12 mouse cellular contexts compared by ENCODE assay signal in the genomic region with DNA sequence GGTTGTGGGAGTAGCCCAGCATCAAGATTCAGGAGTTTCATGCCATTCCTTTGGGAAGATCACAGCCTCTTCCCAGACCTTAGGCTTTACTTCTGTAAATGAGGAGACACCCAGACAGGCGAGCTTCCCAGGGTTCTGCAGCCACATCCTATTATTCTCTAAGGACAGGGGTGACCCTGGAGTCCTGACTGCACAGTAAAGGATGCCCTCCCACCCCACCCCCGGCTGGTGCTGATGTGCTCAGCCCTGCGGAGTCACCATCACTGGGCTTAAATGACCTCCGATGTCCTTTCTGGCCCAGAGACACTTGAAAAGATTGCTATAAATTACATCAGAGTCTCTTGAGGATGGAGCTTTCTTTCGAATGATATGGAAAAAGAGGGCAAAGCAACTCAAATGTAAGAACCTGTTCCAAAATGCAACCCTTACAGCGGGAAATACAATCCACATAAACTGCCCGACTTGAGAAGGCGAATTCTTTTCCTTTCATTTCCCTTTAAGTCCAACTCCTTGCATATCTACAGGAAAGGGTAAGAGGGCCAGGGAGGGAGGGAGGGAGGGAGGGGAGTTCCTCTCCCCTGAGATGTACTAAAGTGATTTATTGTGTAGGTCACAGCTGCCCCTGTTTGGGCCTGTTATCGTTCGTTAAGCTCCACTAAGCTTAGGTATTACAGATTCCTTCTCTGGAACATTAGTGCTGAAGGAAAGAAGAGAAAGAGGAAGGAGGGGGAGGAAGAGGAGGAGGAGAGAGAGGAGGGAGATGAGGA. TPM values are rescaled to one million over a fixed set of nuclear protein-coding genes. Genes with fewer than 3 reads are reported as not detected.
DNase-seq lines count a peak whose midpoint lies in the region; ATAC-seq lines count a peak whose summit lies in the region.
"Had no signal": no experiment of that assay in that cellular context is flagged by ENCODE, and none has a peak within 500 bp of the region (broad histone marks: within the 10 kb centered on the region; RNA-seq: fewer than 3 reads in every experiment).

No protein-coding gene starts in this region.

- no peak overlapping the region for H3K9ac ChIP-seq in kidney, embryonic 14.5 days (ENCODE audit: low read depth, low read length)
- no peak overlapping the region for H3K9ac ChIP-seq in limb, embryonic 11.5 days (ENCODE audit: low read length)
- H3K9ac ChIP-seq: hindbrain, embryonic 15.5 days had no signal

- DNase-seq in kidney, postnatal 36 days = no peak
- peak; percentile 49 for DNase-seq in ZHBTc4 (ENCODE audit: low read depth, low spot score)
- DNase-seq in embryo, embryonic 10 days (ENCODE audit: low spot score) = peak; percentile 72
- DNase-seq in limb, embryonic 11.5 days (ENCODE audit: low spot score) = peak; percentile 58
- no peak for DNase-seq in frontal cortex, postnatal 14 days (ENCODE audit: low spot score in 2 of 2)
- no peak for DNase-seq in testis, postnatal 10 days (ENCODE audit: low spot score)
- DNase-seq: adrenal gland, postnatal 14 days; cerebellum, adult 8-10 months had no signal

- H3K27ac ChIP-seq in kidney, embryonic 14.5 days (ENCODE audit: low read depth, low read length) = peak overlapping the region; percentile 81
- 0 out of 2 replicates have a peak overlapping the region, but pooled peaks have one; percentile 22 for H3K27ac ChIP-seq in limb, embryonic 11.5 days (replicated peaks; ENCODE audit: low read depth, low read length)
- H3K27ac ChIP-seq: hindbrain, embryonic 15.5 days had no signal

- H3K4me3 ChIP-seq in kidney, embryonic 14.5 days (ENCODE audit: low read length) = no peak overlapping the region
- no peak overlapping the region for H3K4me3 ChIP-seq in limb, embryonic 11.5 days (ENCODE audit: low read depth, low read length)
- H3K4me3 ChIP-seq: hindbrain, embryonic 15.5 days had no signal

- H3K9me3 ChIP-seq in kidney, embryonic 14.5 days (ENCODE audit: control insufficient read depth, low read length) = no peaks in the 10 kb centered on the region
- no peaks in the 10 kb centered on the region for H3K9me3 ChIP-seq in limb, embryonic 11.5 days (ENCODE audit: control insufficient read depth, low read length)
- H3K9me3 ChIP-seq: hindbrain, embryonic 15.5 days had no signal

- peak overlapping the region; percentile 24 for H3K4me2 ChIP-seq in kidney, embryonic 14.5 days (replicated peaks; ENCODE audit: low read depth, low read length)
- no peak overlapping the region for H3K4me2 ChIP-seq in limb, embryonic 11.5 days (ENCODE audit: low read depth, severe bottlenecking)
- H3K4me2 ChIP-seq: hindbrain, embryonic 15.5 days had no signal

- H3K4me1 ChIP-seq in kidney, embryonic 14.5 days (ENCODE audit: control insufficient read depth, insufficient read depth, low read length) = peaks cover 40% of the 10 kb centered on the region
- peaks cover 17% of the 10 kb centered on the region for H3K4me1 ChIP-seq in limb, embryonic 11.5 days (ENCODE audit: control insufficient read depth, insufficient read depth, low read length)

- WGBS in kidney, embryonic 14.5 days = under 1% methylated on average over 10 of the region's 10 CpGs
- WGBS in limb, embryonic 11.5 days = 13% methylated on average over 10 of the region's 10 CpGs

- no peaks in the 10 kb centered on the region for H3K36me3 ChIP-seq in kidney, embryonic 14.5 days (ENCODE audit: control insufficient read depth, insufficient read depth, low read length)
- no peaks in the 10 kb centered on the region for H3K36me3 ChIP-seq in limb, embryonic 11.5 days (ENCODE audit: control insufficient read depth, insufficient read depth, low read length)
- H3K36me3 ChIP-seq: hindbrain, embryonic 15.5 days had no signal

- no peaks in the 10 kb centered on the region for H3K27me3 ChIP-seq in kidney, embryonic 14.5 days (ENCODE audit: control insufficient read depth, insufficient read depth, low read length)
- no peaks in the 10 kb centered on the region for H3K27me3 ChIP-seq in limb, embryonic 11.5 days (ENCODE audit: control insufficient read depth, insufficient read depth, low read length)

- peak; percentile 87 for ATAC-seq in kidney, embryonic 14.5 days (ENCODE audit: low FRiP score, low TSS enrichment)
- peak; percentile 69; the same call in 1 of the 2 replicates for ATAC-seq in limb, embryonic 11.5 days (ENCODE audit: insufficient number of reproducible peaks, low FRiP score, low TSS enrichment, low read depth)
- no peak for ATAC-seq in frontal cortex, adult (ENCODE audit: low TSS enrichment)
- ATAC-seq: forebrain, embryonic 16.5 days had no signal

RNA-seq across cellular contexts. Expression of a gene that starts 38.1 kb away (rescaled TPM):
- polyA plus RNA-seq in kidney, embryonic 14.5 days (2014; fragmentation: Nextera tagmentation; extraction: Ambion mirVana) = 68.7 and 82.2 TPM in 2 replicates
- polyA plus RNA-seq in limb, embryonic 11.5 days (2014; fragmentation: Nextera tagmentation; extraction: Ambion mirVana) = 71.0 and 71.8 TPM in 2 replicates

Comparison
In these comparisons a context has a peak if more than half of its experiments do, and no peak if none do; other contexts are left out.
1. DNase-seq: peak in ZHBTc4 (single experiment), embryo, embryonic 10 days (single experiment) and limb, embryonic 11.5 days (single experiment); none in kidney, postnatal 36 days (0 of 2), frontal cortex, postnatal 14 days (0 of 2) and testis, postnatal 10 days (single experiment).